Mouse (Mus musculus) neural tube, embryonic 13.5 days (tissue): ENCODE data around the gene Zbtb40. TPM values are rescaled to one million over a fixed set of nuclear protein-coding genes. Genes with fewer than 3 reads are reported as not detected.

Source experiments
- ATAC-seq: fragments of 200-750 bp; cut with Nextera tagmentation; 2 replicates; pipeline ENCODE4 v1.8.0; 2017; ENCODE audit warnings: low read depth, mild to moderate bottlenecking, moderate TSS enrichment, moderate library complexity
- H3K27ac ChIP-seq: fragments of 300-500 bp; sonication (generic); replicated peaks from 2 replicates; pipeline ENCODE4 v1.5.1; 2015; ENCODE audit warnings: moderate library complexity, mild to moderate bottlenecking, inconsistent platforms
- H3K27me3 ChIP-seq: fragments of 300-500 bp; sonication (generic); 2 replicates; pipeline ENCODE4 v1.6.1; 2015; ENCODE audit warnings: mild to moderate bottlenecking, inconsistent platforms
- H3K36me3 ChIP-seq: fragments of 300-500 bp; sonication (generic); 2 replicates; pipeline ENCODE4 v1.6.1; 2015; ENCODE audit warnings: mild to moderate bottlenecking, inconsistent platforms
- H3K4me1 ChIP-seq: fragments of 300-500 bp; sonication (generic); replicated peaks from 2 replicates; pipeline ENCODE4 v1.6.1; 2015; ENCODE audit warnings: inconsistent platforms
- H3K4me2 ChIP-seq: fragments of 300-500 bp; sonication (generic); 2 replicates; pipeline ENCODE4 v1.6.1; 2015; ENCODE audit warnings: inconsistent platforms, mild to moderate bottlenecking, moderate library complexity
- H3K4me3 ChIP-seq: fragments of 300-500 bp; sonication (generic); 2 replicates; pipeline ENCODE4 v1.5.1; 2015; ENCODE audit warnings: mild to moderate bottlenecking, inconsistent platforms
- H3K9ac ChIP-seq: fragments of 300-500 bp; sonication (generic); 2 replicates; pipeline ENCODE4 v1.6.1; 2015; ENCODE audit warnings: moderate library complexity, mild to moderate bottlenecking, inconsistent platforms
- H3K9me3 ChIP-seq: fragments of 300-500 bp; sonication (generic); 2 replicates; pipeline ENCODE4 v1.6.1; 2016; ENCODE audit warnings: inconsistent platforms
- WGBS: fragments of 180-500 bp; shearing (Covaris S2); methylation state at CpG from one replicate; pipeline ENCODE4 v1.1.7; 2015; 5-methylcytosine and 5-hydroxymethylcytosine counted together
- polyA plus RNA-seq: library from polyadenylated mRNA; unstranded; fragments of >200 nt; fragmentation: Nextera tagmentation; extraction: Ambion mirVana; gene quantifications from 2 replicates; pipeline ENCODE4 v1.2.1, GENCODE M21; 2015

Zbtb40 gene
- polyA plus RNA-seq, 1 experiment from 2014 or later, result 3.6 TPM

GRCm38 (mm10) chr4:136944558-136945350 is 103.8 kb downstream of the Zbtb40 start:
- peaks cover 8% of the 10 kb centered on the region; the same call in 1 of the 2 replicates for H3K27me3 ChIP-seq
- no peak for ATAC-seq
- no peak overlapping the region for H3K4me3 ChIP-seq
- WGBS, result 69% methylated on average over 11 of the region's 11 CpGs
- no peaks in the 10 kb centered on the region for H3K9me3 ChIP-seq
- peaks cover 60% of the 10 kb centered on the region for H3K4me1 ChIP-seq
- H3K9ac ChIP-seq, result no peak overlapping the region
- H3K27ac ChIP-seq, result 0 out of 2 replicates have a peak overlapping the region, but pooled peaks have one; percentile 42
- no peaks in the 10 kb centered on the region for H3K36me3 ChIP-seq
- no peak overlapping the region for H3K4me2 ChIP-seq

GRCm38 (mm10) chr4:136943175-136943574 is 105.4 kb downstream of the Zbtb40 start:
- no peak for ATAC-seq
- H3K9ac ChIP-seq, result peak overlapping the region; percentile 45; the same call in 1 of the 2 replicates
- H3K9me3 ChIP-seq, result no peaks in the 10 kb centered on the region
- H3K4me1 ChIP-seq, result peaks cover 51% of the 10 kb centered on the region
- no peaks in the 10 kb centered on the region for H3K36me3 ChIP-seq
- peaks cover 8% of the 10 kb centered on the region; the same call in 1 of the 2 replicates for H3K27me3 ChIP-seq
- no peak overlapping the region for H3K4me3 ChIP-seq
- 23% methylated on average over 13 of the region's 13 CpGs for WGBS
- no peak overlapping the region for H3K4me2 ChIP-seq
- H3K27ac ChIP-seq, result no peak overlapping the region

- no peaks in the 10 kb centered on the region for H3K9me3 ChIP-seq
- ATAC-seq, result no peak
- no peak overlapping the region; the same call in 1 of the 2 replicates for H3K27ac ChIP-seq
- H3K4me1 ChIP-seq, result peaks cover 51% of the 10 kb centered on the region
- no peaks in the 10 kb centered on the region for H3K36me3 ChIP-seq
- no peak overlapping the region for H3K4me3 ChIP-seq
- H3K4me2 ChIP-seq, result no peak overlapping the region; the same call in 1 of the 2 replicates
- peaks cover 8% of the 10 kb centered on the region; the same call in 1 of the 2 replicates for H3K27me3 ChIP-seq
- peak overlapping the region; percentile 45; the same call in 1 of the 2 replicates for H3K9ac ChIP-seq
- 26% methylated on average over 18 of the region's 18 CpGs for WGBS
These were observed 105.8 kb downstream of the Zbtb40 start for GRCm38 (mm10) chr4:136942761-136943160.

- H3K27me3 ChIP-seq, result peaks cover 20% of the 10 kb centered on the region; the same call in 1 of the 2 replicates
- no peak overlapping the region for H3K4me2 ChIP-seq
- WGBS, result 88% methylated on average over 5 of the region's 5 CpGs
- no peak for ATAC-seq
- no peak overlapping the region for H3K27ac ChIP-seq
- H3K9me3 ChIP-seq, result no peaks in the 10 kb centered on the region
- no peaks in the 10 kb centered on the region for H3K36me3 ChIP-seq
- H3K4me3 ChIP-seq, result no peak overlapping the region
- H3K4me1 ChIP-seq, result peaks cover 21% of the 10 kb centered on the region
- no peak overlapping the region for H3K9ac ChIP-seq
These were observed 110.7 kb downstream of the Zbtb40 start for GRCm38 (mm10) chr4:136937935-136938334.

- peaks cover 19% of the 10 kb centered on the region; the same call in 1 of the 2 replicates for H3K27me3 ChIP-seq
- H3K9me3 ChIP-seq, result no peaks in the 10 kb centered on the region
- no peaks in the 10 kb centered on the region for H3K36me3 ChIP-seq
- ATAC-seq, result no peak
- no peak overlapping the region for H3K9ac ChIP-seq
- no peak overlapping the region for H3K4me2 ChIP-seq
- no peak overlapping the region for H3K27ac ChIP-seq
- no peak overlapping the region for H3K4me3 ChIP-seq
- peaks cover 15% of the 10 kb centered on the region for H3K4me1 ChIP-seq
- 70% methylated on average over 4 of the region's 4 CpGs for WGBS
These were observed 111.3 kb downstream of the Zbtb40 start for GRCm38 (mm10) chr4:136937344-136937743.

- no peaks in the 10 kb centered on the region for H3K36me3 ChIP-seq
- H3K4me2 ChIP-seq, result no peak overlapping the region
- no peak overlapping the region for H3K4me3 ChIP-seq
- 53% methylated on average over 18 of the region's 18 CpGs for WGBS
- H3K9me3 ChIP-seq, result no peaks in the 10 kb centered on the region
- peaks cover 13% of the 10 kb centered on the region for H3K4me1 ChIP-seq
- no peak overlapping the region for H3K27ac ChIP-seq
- 0 out of 2 replicates have a peak, but pooled peaks cover 19% of the 10 kb centered on the region for H3K27me3 ChIP-seq
- ATAC-seq, result no peak
- 0 out of 2 replicates have a peak overlapping the region, but pooled peaks have one; percentile 38 for H3K9ac ChIP-seq
These were observed 113.6 kb downstream of the Zbtb40 start for GRCm38 (mm10) chr4:136934746-136935613.

GRCm38 (mm10) chr4:136930474-136930873 is 118.1 kb downstream of the Zbtb40 start:
- peaks cover 31% of the 10 kb centered on the region; the same call in 1 of the 2 replicates for H3K27me3 ChIP-seq
- no peak overlapping the region for H3K9ac ChIP-seq
- WGBS, result 89% methylated on average over 8 of the region's 8 CpGs

More at GRCm38 (mm10) chr4:136930474-136930873, 118.1 kb downstream of the Zbtb40 start:
- no peak overlapping the region for H3K4me2 ChIP-seq
- H3K9me3 ChIP-seq, result no peaks in the 10 kb centered on the region
- no peak overlapping the region for H3K27ac ChIP-seq
- H3K4me3 ChIP-seq, result no peak overlapping the region
- no peaks in the 10 kb centered on the region for H3K36me3 ChIP-seq
- ATAC-seq, result no peak
- peaks cover 38% of the 10 kb centered on the region for H3K4me1 ChIP-seq

Other genes starting within 250 kb of the Zbtb40 start
- gene Ephb2, start 212.8 kb downstream of the Zbtb40 start, polyA plus RNA-seq, result 16.8 and 18.6 TPM in 2 replicates
- 47.3 and 50.5 TPM in 2 replicates for gene C1qb, start 162.6 kb downstream of the Zbtb40 start, polyA plus RNA-seq
- gene C1qc, start 155.7 kb downstream of the Zbtb40 start, polyA plus RNA-seq, result 24.7 and 25.5 TPM in 2 replicates
- 23.2 and 28.5 TPM in 2 replicates for gene C1qa, start 150.0 kb downstream of the Zbtb40 start, polyA plus RNA-seq
- 8.0 and 9.1 TPM in 2 replicates for gene Epha8, start 92.0 kb downstream of the Zbtb40 start, polyA plus RNA-seq
- gene Wnt4, start 228.7 kb upstream of the Zbtb40 start, polyA plus RNA-seq, result 4.1 and 4.9 TPM in 2 replicates